Mouse (Mus musculus): ENCODE data around the gene Gipc3. TPM values are rescaled to one million over a fixed set of nuclear protein-coding genes. Genes with fewer than 3 reads are reported as not detected.

The Gipc3 gene
- polyA plus RNA-seq, 1 experiment from 2014 or later = not detected

GRCm38 (mm10) chr10:81292554-81293333 lies 50.3 kb downstream of the Gipc3 start, which contains the start of gene Pip5k1c:
Gene Pip5k1c (plus strand): TSS chr10:81292963.
- DNase-seq (ENCODE audit: low spot score) (peak; percentile 100), ATAC-seq (replicated peaks; ENCODE audit: low FRiP score) (peak; percentile 94)
- Histone ChIP-seq H3K4me2 (ENCODE audit: low read depth, low read length, severe bottlenecking) (peak within 1 kb of the TSS; percentile 95), H3K9ac (ENCODE audit: low read length) (peak within 1 kb of the TSS; percentile 90), H3K9me3 (ENCODE audit: control insufficient read depth, low read length) (no peaks in the 10 kb centered on the region), H3K27me3 (ENCODE audit: control insufficient read depth, insufficient read depth, low read length) (peaks cover 20% of the 10 kb centered on the region), H3K4me1 (replicated peaks; ENCODE audit: control insufficient read depth, insufficient read depth, low read length) (peaks cover 20% of the 10 kb centered on the region; the same call in 1 of the 2 replicates), H3K27ac (ENCODE audit: low read depth, low read length) (peak within 1 kb of the TSS; percentile 65; the same call in 1 of the 2 replicates), H3K36me3 (ENCODE audit: control insufficient read depth, insufficient read depth, low read length) (no peaks in the 10 kb centered on the region), H3K4me3 (ENCODE audit: low read depth, low read length) (peak within 1 kb of the TSS; percentile 82)
- WGBS = under 1% methylated on average over 80 of the region's 80 CpGs

- Histone ChIP-seq H3K9ac (ENCODE audit: low read length) (no peak within 1 kb of the TSS), H3K27ac (ENCODE audit: low read depth, low read length) (no peak within 1 kb of the TSS), H3K9me3 (ENCODE audit: control insufficient read depth, low read length) (no peaks in the 10 kb centered on the region), H3K4me2 (ENCODE audit: low read depth, low read length, severe bottlenecking) (no peak within 1 kb of the TSS), H3K27me3 (ENCODE audit: control insufficient read depth, insufficient read depth, low read length) (peaks cover 20% of the 10 kb centered on the region), H3K4me3 (ENCODE audit: low read depth, low read length) (peak within 1 kb of the TSS; percentile 82; the same call in 1 of the 2 replicates), H3K36me3 (ENCODE audit: control insufficient read depth, insufficient read depth, low read length) (no peaks in the 10 kb centered on the region), H3K4me1 (replicated peaks; ENCODE audit: control insufficient read depth, insufficient read depth, low read length) (peaks cover 18% of the 10 kb centered on the region; the same call in 1 of the 2 replicates)
- DNase-seq (ENCODE audit: low spot score) (no peak), ATAC-seq (replicated peaks; ENCODE audit: low FRiP score) (no peak)
- WGBS = 81% methylated on average over 9 of the region's 9 CpGs
Measured at GRCm38 (mm10) chr10:81291511-81292104, 51.5 kb downstream of the Gipc3 start, which contains the start of gene Tjp3. Gene Tjp3 (minus strand): TSS chr10:81291581.

GRCm38 (mm10) chr10:81290698-81291460 lies 52.2 kb downstream of the Gipc3 start:
- Histone ChIP-seq H3K9me3 (ENCODE audit: control insufficient read depth, low read length) (no peaks in the 10 kb centered on the region), H3K36me3 (ENCODE audit: control insufficient read depth, insufficient read depth, low read length) (no peaks in the 10 kb centered on the region), H3K4me2 (ENCODE audit: low read depth, low read length, severe bottlenecking) (no peak overlapping the region), H3K4me1 (replicated peaks; ENCODE audit: control insufficient read depth, insufficient read depth, low read length) (peaks cover 18% of the 10 kb centered on the region; the same call in 1 of the 2 replicates), H3K27ac (ENCODE audit: low read depth, low read length) (no peak overlapping the region), H3K9ac (ENCODE audit: low read length) (no peak overlapping the region), H3K4me3 (ENCODE audit: low read depth, low read length) (no peak overlapping the region), H3K27me3 (ENCODE audit: control insufficient read depth, insufficient read depth, low read length) (peaks cover 20% of the 10 kb centered on the region)
- DNase-seq (ENCODE audit: low spot score) = no peak
- WGBS = 13% methylated on average over 24 of the region's 24 CpGs
- ATAC-seq (replicated peaks; ENCODE audit: low FRiP score) = no peak

DNA sequence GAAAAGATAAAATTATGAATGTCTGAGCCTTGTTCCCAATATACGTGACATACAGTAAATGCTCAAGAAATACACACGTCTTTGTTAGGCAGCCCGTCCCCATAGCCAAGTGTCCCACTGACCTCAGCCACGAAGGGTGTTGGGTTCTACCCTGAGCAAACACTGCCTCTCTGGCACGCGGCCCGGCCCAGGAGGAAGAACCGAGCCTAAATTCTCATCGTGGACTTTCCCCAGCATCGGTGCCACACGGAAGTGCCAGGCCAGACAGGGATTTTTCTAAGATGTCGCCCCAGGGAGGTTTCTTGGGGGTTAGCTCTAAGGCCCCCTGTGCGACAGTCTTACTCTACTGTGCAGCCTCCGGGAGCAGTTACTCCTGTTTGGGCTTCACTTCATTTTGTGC lies 53.3 kb downstream of the Gipc3 start:
- Histone ChIP-seq H3K4me1 (replicated peaks; ENCODE audit: control insufficient read depth, insufficient read depth, low read length) (peaks cover 17% of the 10 kb centered on the region; the same call in 1 of the 2 replicates), H3K36me3 (ENCODE audit: control insufficient read depth, insufficient read depth, low read length) (no peaks in the 10 kb centered on the region), H3K27ac (ENCODE audit: low read depth, low read length) (no peak overlapping the region), H3K4me3 (ENCODE audit: low read depth, low read length) (no peak overlapping the region), H3K4me2 (ENCODE audit: low read depth, low read length, severe bottlenecking) (no peak overlapping the region), H3K9ac (ENCODE audit: low read length) (no peak overlapping the region), H3K27me3 (ENCODE audit: control insufficient read depth, insufficient read depth, low read length) (peaks cover 26% of the 10 kb centered on the region), H3K9me3 (ENCODE audit: control insufficient read depth, low read length) (no peaks in the 10 kb centered on the region)
- 62% methylated on average over 14 of the region's 14 CpGs for WGBS
- no peak for ATAC-seq (replicated peaks; ENCODE audit: low FRiP score)
- no peak for DNase-seq (ENCODE audit: low spot score)

DNA sequence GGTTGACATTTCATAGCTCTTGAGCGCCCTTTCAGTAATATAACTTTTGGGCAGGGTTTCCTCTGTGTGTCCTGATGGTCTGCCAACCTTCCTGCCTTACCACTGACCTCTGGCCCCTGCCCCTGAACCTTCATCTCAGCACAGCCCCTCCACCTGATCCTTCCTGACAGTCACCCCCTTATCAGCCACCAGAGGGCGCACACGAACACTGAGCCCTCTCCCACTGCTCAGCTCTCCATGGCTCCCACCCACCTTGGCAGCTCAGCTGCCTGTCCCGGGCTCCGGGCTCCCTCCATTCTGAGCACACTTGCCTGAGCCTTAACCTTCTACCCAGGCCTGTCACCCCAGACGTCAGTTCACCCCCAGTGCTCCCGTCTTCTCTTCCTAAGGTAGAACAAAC lies 53.8 kb downstream of the Gipc3 start:
- no peak overlapping the region for H3K4me3 ChIP-seq (ENCODE audit: low read depth, low read length)
- H3K27me3 ChIP-seq (ENCODE audit: control insufficient read depth, insufficient read depth, low read length) = peaks cover 29% of the 10 kb centered on the region
- ATAC-seq (replicated peaks; ENCODE audit: low FRiP score) = no peak
- no peaks in the 10 kb centered on the region for H3K36me3 ChIP-seq (ENCODE audit: control insufficient read depth, insufficient read depth, low read length)
- H3K4me2 ChIP-seq (ENCODE audit: low read depth, low read length, severe bottlenecking) = no peak overlapping the region
- H3K9me3 ChIP-seq (ENCODE audit: control insufficient read depth, low read length) = no peaks in the 10 kb centered on the region
- no peak overlapping the region for H3K27ac ChIP-seq (ENCODE audit: low read depth, low read length)
- peak; percentile 82 for DNase-seq (ENCODE audit: low spot score)
- no peak overlapping the region for H3K9ac ChIP-seq (ENCODE audit: low read length)
- H3K4me1 ChIP-seq (replicated peaks; ENCODE audit: control insufficient read depth, insufficient read depth, low read length) = peaks cover 13% of the 10 kb centered on the region; the same call in 1 of the 2 replicates
- WGBS = 6% methylated on average over 7 of the region's 7 CpGs

DNA sequence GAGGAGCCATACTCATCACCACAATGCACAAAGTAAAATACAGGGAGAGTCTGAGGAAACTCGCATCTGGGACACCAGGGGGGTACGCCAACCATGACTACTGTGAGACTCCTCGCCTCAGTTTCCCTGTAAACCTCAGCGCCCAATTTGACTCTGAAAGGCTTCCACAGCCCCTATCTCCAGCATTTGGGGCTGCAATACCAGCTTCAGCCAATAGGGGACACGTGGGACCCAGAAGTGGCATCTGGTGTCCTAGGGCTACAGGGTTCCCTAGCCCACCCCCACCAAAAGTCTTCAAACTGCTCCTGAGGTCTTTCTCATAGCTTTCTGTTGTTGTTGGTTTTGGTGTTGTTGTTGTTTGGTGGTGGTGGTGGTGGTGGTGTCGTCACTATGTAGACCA lies 54.5 kb downstream of the Gipc3 start:
- Histone ChIP-seq H3K27me3 (ENCODE audit: control insufficient read depth, insufficient read depth, low read length) (peaks cover 31% of the 10 kb centered on the region), H3K36me3 (ENCODE audit: control insufficient read depth, insufficient read depth, low read length) (no peaks in the 10 kb centered on the region), H3K9ac (ENCODE audit: low read length) (no peak overlapping the region; the same call in 1 of the 2 replicates), H3K9me3 (ENCODE audit: control insufficient read depth, low read length) (no peaks in the 10 kb centered on the region), H3K27ac (ENCODE audit: low read depth, low read length) (no peak overlapping the region), H3K4me3 (ENCODE audit: low read depth, low read length) (no peak overlapping the region), H3K4me2 (ENCODE audit: low read depth, low read length, severe bottlenecking) (no peak overlapping the region), H3K4me1 (replicated peaks; ENCODE audit: control insufficient read depth, insufficient read depth, low read length) (peaks cover 7% of the 10 kb centered on the region; the same call in 1 of the 2 replicates)
- WGBS = 34% methylated on average over 6 of the region's 6 CpGs
- DNase-seq (ENCODE audit: low spot score) (no peak), ATAC-seq (replicated peaks; ENCODE audit: low FRiP score) (no peak)

DNA sequence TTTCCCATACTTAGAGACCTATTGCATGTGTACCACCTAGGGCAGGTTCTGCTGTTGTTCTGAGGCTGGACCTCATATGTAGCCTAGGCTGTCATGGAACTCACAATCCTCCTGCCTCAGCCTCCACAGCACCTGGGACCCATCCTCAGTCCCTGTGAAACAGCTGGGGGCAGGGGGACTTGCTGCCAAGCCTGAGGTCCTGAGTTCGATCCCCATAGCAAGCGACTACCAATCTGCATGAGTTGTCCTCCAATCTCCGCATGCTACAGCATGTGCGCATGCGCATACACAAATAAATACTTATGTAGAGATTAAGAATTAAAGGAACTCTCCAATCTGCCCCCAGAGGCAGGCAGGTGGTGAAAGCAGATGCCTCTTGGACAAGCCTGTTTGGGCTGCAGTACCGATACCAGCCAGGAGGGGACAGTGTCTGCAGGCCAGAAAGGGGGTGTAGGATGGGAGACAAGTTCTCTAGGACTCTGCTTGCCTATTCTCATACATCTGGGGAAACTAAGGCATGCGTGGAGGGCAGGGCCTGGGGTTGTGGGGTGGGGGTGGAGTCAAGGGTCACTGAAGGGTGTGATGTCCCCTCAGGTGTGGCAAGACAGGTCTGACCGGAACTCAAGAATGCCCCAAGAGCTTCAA lies 55.4 kb downstream of the Gipc3 start:
- H3K4me3 ChIP-seq (ENCODE audit: low read depth, low read length) = no peak overlapping the region
- H3K27me3 ChIP-seq (ENCODE audit: control insufficient read depth, insufficient read depth, low read length) = peaks cover 32% of the 10 kb centered on the region
- ATAC-seq (replicated peaks; ENCODE audit: low FRiP score) (no peak), DNase-seq (ENCODE audit: low spot score) (peak; percentile 79)
- H3K36me3 ChIP-seq (ENCODE audit: control insufficient read depth, insufficient read depth, low read length) = no peaks in the 10 kb centered on the region
- no peak overlapping the region for H3K4me2 ChIP-seq (ENCODE audit: low read depth, low read length, severe bottlenecking)
- WGBS = 60% methylated on average over 8 of the region's 8 CpGs
- no peak overlapping the region for H3K9ac ChIP-seq (ENCODE audit: low read length)
- H3K4me1 ChIP-seq (replicated peaks; ENCODE audit: control insufficient read depth, insufficient read depth, low read length) = peaks cover 5% of the 10 kb centered on the region; the same call in 1 of the 2 replicates
- H3K27ac ChIP-seq (ENCODE audit: low read depth, low read length) = no peak overlapping the region
- H3K9me3 ChIP-seq (ENCODE audit: control insufficient read depth, low read length) = no peaks in the 10 kb centered on the region

DNA sequence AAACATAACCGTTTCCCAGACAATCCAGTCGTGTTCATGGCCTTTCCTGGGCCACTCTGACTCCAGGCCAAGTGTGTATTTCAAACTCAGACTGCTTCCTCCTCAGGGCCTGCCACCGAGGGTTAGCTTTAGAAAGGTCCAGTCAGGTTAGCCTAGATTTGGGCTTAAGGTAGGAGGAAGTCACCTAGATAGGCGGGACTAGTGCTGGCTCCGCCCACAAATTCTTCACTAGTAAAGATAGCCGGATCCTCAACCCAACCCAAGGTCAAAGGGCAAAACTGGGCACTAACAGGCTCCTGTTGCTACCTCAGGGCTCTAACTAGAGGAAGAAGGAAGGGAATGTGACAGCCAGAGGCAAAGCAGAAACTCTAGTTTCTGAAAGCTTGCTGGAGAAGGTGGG lies 56.5 kb downstream of the Gipc3 start:
- H3K4me3 ChIP-seq (ENCODE audit: low read depth, low read length) = no peak overlapping the region
- H3K4me2 ChIP-seq (ENCODE audit: low read depth, low read length, severe bottlenecking) = no peak overlapping the region; the same call in 1 of the 2 replicates
- no peaks in the 10 kb centered on the region for H3K9me3 ChIP-seq (ENCODE audit: control insufficient read depth, low read length)
- DNase-seq (ENCODE audit: low spot score) (no peak), ATAC-seq (replicated peaks; ENCODE audit: low FRiP score) (no peak)
- peaks cover 32% of the 10 kb centered on the region for H3K27me3 ChIP-seq (ENCODE audit: control insufficient read depth, insufficient read depth, low read length)
- peaks cover 5% of the 10 kb centered on the region; the same call in 1 of the 2 replicates for H3K4me1 ChIP-seq (replicated peaks; ENCODE audit: control insufficient read depth, insufficient read depth, low read length)
- no peak overlapping the region for H3K27ac ChIP-seq (ENCODE audit: low read depth, low read length)
- H3K9ac ChIP-seq (ENCODE audit: low read length) = no peak overlapping the region
- no peaks in the 10 kb centered on the region for H3K36me3 ChIP-seq (ENCODE audit: control insufficient read depth, insufficient read depth, low read length)
- WGBS = 49% methylated on average over 6 of the region's 6 CpGs

All from forebrain, embryonic 11.5 days (tissue).